Mouse (Mus musculus) midbrain, embryonic 10.5 days (tissue): Measurements from ENCODE around the gene Erg. TPM values are rescaled to one million over a fixed set of nuclear protein-coding genes. Genes with fewer than 3 reads are reported as not detected.

Source experiments
- DNase-seq: peaks from one replicate; pipeline ENCODE4 v3.0.0-alpha.2; 2017; ENCODE audit warnings: low spot score
- H3K27ac ChIP-seq: fragments of 300-500 bp; sonication (generic); replicated peaks from 2 replicates; pipeline ENCODE4 v1.5.1; 2016; ENCODE audit warnings: mild to moderate bottlenecking
- H3K27me3 ChIP-seq: fragments of 300-500 bp; sonication (generic); 2 replicates; pipeline ENCODE4 v1.6.1; 2016; ENCODE audit warnings: low read depth, mild to moderate bottlenecking; ENCODE audit not compliant: poor library complexity, severe bottlenecking
- H3K36me3 ChIP-seq: fragments of 300-500 bp; sonication (generic); 2 replicates; pipeline ENCODE4 v1.6.1; 2016; ENCODE audit warnings: mild to moderate bottlenecking, moderate library complexity
- H3K4me1 ChIP-seq: fragments of 300-500 bp; sonication (generic); 2 replicates; pipeline ENCODE4 v1.6.1; 2016
- H3K4me3 ChIP-seq: fragments of 300-500 bp; sonication (generic); 2 replicates; pipeline ENCODE4 v1.5.1; 2016; ENCODE audit warnings: mild to moderate bottlenecking, moderate library complexity
- H3K9me3 ChIP-seq: fragments of 300-500 bp; sonication (generic); replicated peaks from 2 replicates; pipeline ENCODE4 v1.6.1; 2016; ENCODE audit warnings: mild to moderate bottlenecking
- WGBS: fragments of 180-500 bp; shearing (Covaris S2); methylation state at CpG from one replicate; pipeline ENCODE4 v1.1.7; 2016; 5-methylcytosine and 5-hydroxymethylcytosine counted together
- polyA plus RNA-seq: library from polyadenylated mRNA; unstranded; fragments of >200 nt; fragmentation: Nextera tagmentation; extraction: Ambion mirVana; gene quantifications from 2 replicates; pipeline ENCODE4 v1.2.1, GENCODE M21; 2016

The Erg gene
- polyA plus RNA-seq, 1 experiment from 2014 or later = 1.4 TPM

- H3K9me3 ChIP-seq = no peaks in the 10 kb centered on the region
- H3K27ac ChIP-seq = no peak overlapping the region
- DNase-seq = no peak
- H3K4me3 ChIP-seq = no peak overlapping the region
- H3K36me3 ChIP-seq = no peaks in the 10 kb centered on the region
- 72% methylated on average over 2 of the region's 2 CpGs for WGBS
- no peaks in the 10 kb centered on the region for H3K27me3 ChIP-seq
- H3K4me1 ChIP-seq = no peaks in the 10 kb centered on the region
Observed at GRCm38 (mm10) chr16:95446368-95446767, 140.0 kb downstream of the Erg start.

- no peaks in the 10 kb centered on the region for H3K9me3 ChIP-seq
- no peaks in the 10 kb centered on the region for H3K4me1 ChIP-seq
- H3K27me3 ChIP-seq = no peaks in the 10 kb centered on the region
- no peak overlapping the region for H3K27ac ChIP-seq
- DNase-seq = no peak
- H3K36me3 ChIP-seq = no peaks in the 10 kb centered on the region
- no peak overlapping the region for H3K4me3 ChIP-seq
- 85% methylated on average over 4 of the region's 4 CpGs for WGBS
Observed at GRCm38 (mm10) chr16:95442023-95442422, 144.4 kb downstream of the Erg start.

GRCm38 (mm10) chr16:95441179-95441578 is 145.2 kb downstream of the Erg start:
- Histone ChIP-seq H3K27me3 (no peaks in the 10 kb centered on the region), H3K36me3 (no peaks in the 10 kb centered on the region), H3K4me3 (no peak overlapping the region), H3K9me3 (no peaks in the 10 kb centered on the region), H3K4me1 (no peaks in the 10 kb centered on the region), H3K27ac (no peak overlapping the region)
- no peak for DNase-seq
- 65% methylated on average over 7 of the region's 7 CpGs for WGBS

DNA sequence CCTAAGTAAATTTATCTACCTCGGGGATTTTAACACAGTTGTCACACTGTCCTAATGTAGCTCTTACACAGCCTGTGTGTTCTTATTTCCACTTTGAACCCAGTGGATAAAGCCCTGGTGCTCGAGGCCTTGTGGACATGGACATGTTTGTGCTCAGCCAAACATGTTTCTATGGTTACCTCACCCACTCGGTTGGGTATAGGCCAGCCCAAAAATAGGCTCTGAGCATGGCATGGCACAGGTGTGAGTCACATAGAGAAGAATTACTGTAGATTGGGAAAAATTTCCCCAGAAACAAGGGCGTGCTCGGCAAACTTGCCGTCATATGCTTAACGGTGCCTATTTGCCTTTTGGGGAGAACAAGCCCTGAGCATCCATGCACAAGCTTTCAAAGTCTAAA is 146.1 kb downstream of the Erg start:
- no peaks in the 10 kb centered on the region for H3K36me3 ChIP-seq
- H3K4me3 ChIP-seq = no peak overlapping the region
- H3K27me3 ChIP-seq = no peaks in the 10 kb centered on the region
- no peaks in the 10 kb centered on the region for H3K4me1 ChIP-seq
- no peak for DNase-seq
- no peak overlapping the region for H3K27ac ChIP-seq
- no peaks in the 10 kb centered on the region for H3K9me3 ChIP-seq
- WGBS = 94% methylated on average over 7 of the region's 7 CpGs

DNA sequence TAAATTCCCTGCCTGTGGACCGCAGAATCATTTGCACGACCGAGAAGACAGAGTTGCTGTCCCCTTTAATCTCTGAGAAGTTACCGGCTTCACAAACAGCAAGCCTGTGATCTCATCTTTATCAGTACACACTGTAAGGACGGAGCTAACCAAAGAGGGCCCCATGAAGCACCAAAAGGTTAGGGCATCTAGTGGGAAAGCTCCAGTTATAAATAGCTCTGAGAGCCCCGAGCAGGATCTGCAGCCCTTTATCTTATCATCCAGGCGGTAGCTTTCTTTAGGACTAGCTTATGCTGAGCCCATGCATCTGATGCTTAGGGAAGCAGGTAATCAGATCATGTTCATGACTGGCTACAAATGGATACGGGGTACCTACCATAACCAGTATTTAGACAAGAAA is 146.6 kb downstream of the Erg start:
- Histone ChIP-seq H3K4me1 (no peaks in the 10 kb centered on the region), H3K36me3 (no peaks in the 10 kb centered on the region), H3K27ac (no peak overlapping the region), H3K9me3 (no peaks in the 10 kb centered on the region), H3K27me3 (no peaks in the 10 kb centered on the region), H3K4me3 (no peak overlapping the region)
- DNase-seq = no peak
- WGBS = 80% methylated on average over 8 of the region's 8 CpGs

GRCm38 (mm10) chr16:95438848-95439540 is 147.4 kb downstream of the Erg start:
- Histone ChIP-seq H3K9me3 (no peaks in the 10 kb centered on the region), H3K36me3 (no peaks in the 10 kb centered on the region), H3K4me3 (no peak overlapping the region), H3K27me3 (no peaks in the 10 kb centered on the region), H3K27ac (no peak overlapping the region), H3K4me1 (no peaks in the 10 kb centered on the region)
- DNase-seq = no peak
- 87% methylated on average over 17 of the region's 17 CpGs for WGBS

- no peaks in the 10 kb centered on the region for H3K9me3 ChIP-seq
- no peaks in the 10 kb centered on the region for H3K27me3 ChIP-seq
- no peak for DNase-seq
- no peaks in the 10 kb centered on the region for H3K4me1 ChIP-seq
- no peak overlapping the region for H3K27ac ChIP-seq
- 91% methylated on average over 8 of the region's 8 CpGs for WGBS
- H3K4me3 ChIP-seq = no peak overlapping the region
- H3K36me3 ChIP-seq = no peaks in the 10 kb centered on the region
Observed at GRCm38 (mm10) chr16:95436611-95437010, 149.8 kb downstream of the Erg start.

DNA sequence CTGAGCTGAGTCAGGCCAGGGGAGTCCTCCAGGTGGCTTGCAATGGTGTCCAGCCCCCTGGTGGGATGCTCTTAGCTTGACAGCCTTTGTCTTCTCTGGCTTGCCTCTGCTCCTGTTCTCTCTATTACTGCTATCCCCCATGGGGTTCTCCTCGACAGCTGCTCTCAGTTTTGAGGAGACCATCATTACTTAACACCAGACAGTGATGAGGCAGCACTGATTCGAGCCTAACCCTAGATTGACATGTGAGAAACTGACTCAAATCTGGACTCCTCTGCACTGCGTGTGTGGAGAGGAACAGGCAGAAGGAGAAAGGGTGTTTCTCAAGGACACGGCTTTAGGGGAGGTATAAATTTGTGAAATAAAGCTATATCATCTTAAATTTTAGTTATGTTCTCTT is 150.3 kb downstream of the Erg start:
- no peak for DNase-seq
- no peak overlapping the region for H3K4me3 ChIP-seq
- H3K27me3 ChIP-seq = no peaks in the 10 kb centered on the region
- no peaks in the 10 kb centered on the region for H3K4me1 ChIP-seq
- H3K9me3 ChIP-seq = no peaks in the 10 kb centered on the region
- 71% methylated on average over 4 of the region's 4 CpGs for WGBS
- no peaks in the 10 kb centered on the region for H3K36me3 ChIP-seq
- H3K27ac ChIP-seq = no peak overlapping the region

DNA sequence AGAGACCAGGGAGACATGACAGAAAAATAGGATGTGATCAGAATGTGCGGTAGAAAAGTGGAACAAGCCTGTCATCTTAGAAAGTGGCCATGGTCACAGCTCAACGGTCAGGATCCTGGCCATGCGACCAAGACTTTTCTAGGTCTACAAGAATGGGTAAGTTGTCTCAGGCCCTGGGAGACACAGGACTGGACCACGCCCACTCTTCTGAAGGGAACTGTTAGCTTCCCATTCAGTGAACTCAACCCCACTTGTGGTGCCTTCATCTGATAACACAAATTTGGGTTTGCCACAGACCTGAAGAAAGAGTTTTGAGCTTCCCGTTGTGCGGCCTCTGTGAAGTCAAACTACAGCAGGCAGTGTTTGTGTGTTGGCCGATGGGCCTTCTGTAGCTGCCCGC is 152.0 kb downstream of the Erg start:
- Histone ChIP-seq H3K36me3 (no peaks in the 10 kb centered on the region), H3K9me3 (no peaks in the 10 kb centered on the region), H3K27ac (no peak overlapping the region), H3K4me3 (no peak overlapping the region), H3K27me3 (no peaks in the 10 kb centered on the region), H3K4me1 (no peaks in the 10 kb centered on the region)
- 94% methylated on average over 8 of the region's 8 CpGs for WGBS
- DNase-seq = no peak

- 88% methylated on average over 2 of the region's 2 CpGs for WGBS
- Histone ChIP-seq H3K4me1 (no peaks in the 10 kb centered on the region), H3K27me3 (no peaks in the 10 kb centered on the region), H3K27ac (no peak overlapping the region), H3K9me3 (no peaks in the 10 kb centered on the region), H3K4me3 (no peak overlapping the region), H3K36me3 (no peaks in the 10 kb centered on the region)
- no peak for DNase-seq
Observed at GRCm38 (mm10) chr16:95432540-95432971, 153.8 kb downstream of the Erg start.

- H3K4me1 ChIP-seq = no peaks in the 10 kb centered on the region
- H3K4me3 ChIP-seq = no peak overlapping the region
- H3K27ac ChIP-seq = no peak overlapping the region
- H3K9me3 ChIP-seq = no peaks in the 10 kb centered on the region
- no peaks in the 10 kb centered on the region for H3K27me3 ChIP-seq
- DNase-seq = no peak
- 89% methylated on average over 3 of the region's 3 CpGs for WGBS
- no peaks in the 10 kb centered on the region for H3K36me3 ChIP-seq
Observed at GRCm38 (mm10) chr16:95429851-95430250, 156.5 kb downstream of the Erg start.

GRCm38 (mm10) chr16:95428239-95428638 is 158.2 kb downstream of the Erg start:
- 90% methylated on average over 5 of the region's 5 CpGs for WGBS

DNA sequence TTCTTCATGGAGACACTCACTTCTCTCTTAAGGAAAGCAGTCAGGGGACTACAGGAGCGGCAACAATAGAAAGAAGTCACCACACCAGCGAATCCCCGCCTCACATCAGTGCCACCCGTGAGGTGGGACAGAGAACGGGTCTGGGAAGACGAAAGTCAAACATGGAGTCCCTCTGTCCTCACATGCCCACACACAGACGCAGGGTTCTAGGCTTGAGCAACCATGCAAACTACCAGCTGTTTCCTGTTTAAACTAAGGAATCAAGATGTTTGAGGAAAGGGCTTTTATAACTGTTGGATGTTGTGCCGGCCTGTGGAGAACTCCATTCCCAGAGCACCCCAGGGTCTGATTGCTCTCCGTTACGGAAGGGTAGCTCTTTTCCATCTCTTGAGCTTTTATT is 158.9 kb downstream of the Erg start:
- no peaks in the 10 kb centered on the region for H3K36me3 ChIP-seq
- H3K27ac ChIP-seq = no peak overlapping the region
- H3K9me3 ChIP-seq = no peaks in the 10 kb centered on the region
- no peak for DNase-seq
- no peak overlapping the region for H3K4me3 ChIP-seq
- 90% methylated on average over 10 of the region's 10 CpGs for WGBS
- H3K27me3 ChIP-seq = no peaks in the 10 kb centered on the region
- H3K4me1 ChIP-seq = no peaks in the 10 kb centered on the region

More at GRCm38 (mm10) chr16:95428239-95428638, 158.2 kb downstream of the Erg start:
- no peaks in the 10 kb centered on the region for H3K9me3 ChIP-seq
- H3K4me3 ChIP-seq = no peak overlapping the region
- no peaks in the 10 kb centered on the region for H3K4me1 ChIP-seq
- H3K27me3 ChIP-seq = no peaks in the 10 kb centered on the region
- no peak overlapping the region for H3K27ac ChIP-seq
- H3K36me3 ChIP-seq = no peaks in the 10 kb centered on the region
- DNase-seq = no peak

DNA sequence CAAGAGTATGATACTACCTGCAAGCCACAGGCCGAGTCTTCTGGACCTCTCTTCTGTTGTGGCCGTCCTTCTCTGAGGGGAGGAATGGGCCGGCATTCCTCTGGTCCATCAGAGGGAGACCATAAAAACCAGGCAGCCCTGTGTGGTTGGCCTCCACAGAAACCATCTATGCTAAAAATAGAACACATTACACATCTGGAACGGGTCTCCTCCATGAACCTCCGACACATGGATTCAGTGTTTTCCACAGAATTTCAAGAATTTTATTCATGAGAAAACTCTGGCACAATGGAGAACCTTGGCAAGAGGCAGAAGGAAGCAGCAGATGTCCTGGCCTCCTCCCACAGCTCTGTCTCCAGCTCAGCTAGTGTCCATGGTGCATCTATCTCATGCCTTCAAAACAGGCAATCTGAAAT is 163.7 kb downstream of the Erg start:
- no peak for DNase-seq
- WGBS = 85% methylated on average over 5 of the region's 5 CpGs
- H3K9me3 ChIP-seq = no peaks in the 10 kb centered on the region
- H3K36me3 ChIP-seq = no peaks in the 10 kb centered on the region
- no peak overlapping the region for H3K4me3 ChIP-seq
- H3K27me3 ChIP-seq = no peaks in the 10 kb centered on the region
- peaks cover 15% of the 10 kb centered on the region for H3K4me1 ChIP-seq
- no peak overlapping the region for H3K27ac ChIP-seq
